Comparison of ENCODE assay signal across 19 mouse cellular contexts in the genomic region with DNA sequence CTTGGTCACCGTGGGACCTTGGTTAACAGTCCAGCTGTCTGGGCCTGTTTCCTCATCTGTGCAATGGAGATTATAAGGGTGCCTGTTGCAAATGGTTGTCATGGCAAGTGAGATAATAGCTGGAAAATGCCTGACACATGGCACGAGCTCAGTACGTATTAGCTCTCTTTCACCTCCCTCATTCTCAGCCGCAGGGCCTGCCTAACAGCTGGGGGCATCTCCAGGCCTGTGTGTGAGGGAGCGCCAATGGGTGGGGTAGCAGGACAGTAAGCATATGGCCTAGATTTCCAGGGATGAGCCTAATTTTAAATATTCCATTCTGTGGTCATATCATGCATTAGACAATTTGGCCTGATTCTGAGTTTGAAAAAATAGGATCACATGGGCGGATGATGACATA.
DNase-seq lines count a peak whose midpoint lies in the region; ATAC-seq and TF ChIP-seq lines count a peak whose summit lies in the region.
"Had no signal": no experiment of that assay in that cellular context is flagged by ENCODE, and none has a peak within 500 bp of the region (broad histone marks: within the 10 kb centered on the region; RNA-seq: fewer than 3 reads in every experiment).

No protein-coding gene starts in this region.

- no peak overlapping the region for H3K9ac ChIP-seq in forebrain, embryonic 13.5 days
- no peak overlapping the region for H3K9ac ChIP-seq in forebrain, embryonic 15.5 days (replicated peaks)
- no peak overlapping the region for H3K9ac ChIP-seq in midbrain, embryonic 12.5 days (replicated peaks)
- H3K9ac ChIP-seq in midbrain, embryonic 13.5 days (replicated peaks) = no peak overlapping the region
- H3K9ac ChIP-seq in midbrain, postnatal 0 days (replicated peaks; ENCODE audit: low read length, poor library complexity, severe bottlenecking) = no peak overlapping the region
- no peak overlapping the region for H3K9ac ChIP-seq in heart, embryonic 12.5 days
- H3K9ac ChIP-seq: embryonic facial prominence, embryonic 13.5 days; heart, embryonic 13.5 days; hindbrain, embryonic 14.5 days had no signal

- no peak overlapping the region for H3K4me3 ChIP-seq in forebrain, embryonic 13.5 days
- no peak overlapping the region for H3K4me3 ChIP-seq in forebrain, embryonic 15.5 days
- H3K4me3 ChIP-seq in midbrain, embryonic 12.5 days = no peak overlapping the region
- H3K4me3 ChIP-seq in midbrain, embryonic 10.5 days = no peak overlapping the region
- H3K4me3 ChIP-seq in midbrain, embryonic 13.5 days (replicated peaks) = no peak overlapping the region
- no peak overlapping the region for H3K4me3 ChIP-seq in midbrain, postnatal 0 days (ENCODE audit: low read depth, low read length)
- H3K4me3 ChIP-seq in heart, embryonic 12.5 days = no peak overlapping the region
- H3K4me3 ChIP-seq: embryonic facial prominence, embryonic 13.5 days; erythroblast, embryonic 14.5 days; forebrain, embryonic 10.5 days; gastrocnemius, adult 2 months; heart, embryonic 13.5 days had no signal

- H3K4me2 ChIP-seq in forebrain, embryonic 13.5 days = no peak overlapping the region
- H3K4me2 ChIP-seq in forebrain, embryonic 15.5 days (replicated peaks) = no peak overlapping the region
- H3K4me2 ChIP-seq in midbrain, embryonic 12.5 days (replicated peaks) = no peak overlapping the region
- no peak overlapping the region for H3K4me2 ChIP-seq in midbrain, embryonic 13.5 days (replicated peaks)
- no peak overlapping the region for H3K4me2 ChIP-seq in midbrain, postnatal 0 days (ENCODE audit: low read depth, low read length, poor library complexity, severe bottlenecking)
- no peak overlapping the region for H3K4me2 ChIP-seq in heart, embryonic 12.5 days
- H3K4me2 ChIP-seq: embryonic facial prominence, embryonic 13.5 days; heart, embryonic 13.5 days; hindbrain, embryonic 14.5 days had no signal

- peaks cover 18% of the 10 kb centered on the region; the same call in 1 of the 2 replicates for H3K27me3 ChIP-seq in forebrain, embryonic 13.5 days
- H3K27me3 ChIP-seq in forebrain, embryonic 15.5 days = no peaks in the 10 kb centered on the region
- peaks cover 66% of the 10 kb centered on the region for H3K27me3 ChIP-seq in midbrain, embryonic 12.5 days
- H3K27me3 ChIP-seq in midbrain, embryonic 10.5 days (ENCODE audit: low read depth, poor library complexity, severe bottlenecking) = peaks cover 100% of the 10 kb centered on the region
- H3K27me3 ChIP-seq in midbrain, embryonic 13.5 days = peaks cover 71% of the 10 kb centered on the region
- peaks cover 3% of the 10 kb centered on the region; the same call in 1 of the 2 replicates for H3K27me3 ChIP-seq in midbrain, postnatal 0 days (ENCODE audit: insufficient read depth, low read length)
- H3K27me3 ChIP-seq in heart, embryonic 12.5 days (replicated peaks) = peaks cover 43% of the 10 kb centered on the region

- 37% methylated on average over 6 of the region's 6 CpGs for WGBS in forebrain, embryonic 13.5 days
- WGBS in forebrain, embryonic 15.5 days = 60% methylated on average over 6 of the region's 6 CpGs
- WGBS in midbrain, embryonic 12.5 days = 54% methylated on average over 6 of the region's 6 CpGs
- 60% methylated on average over 6 of the region's 6 CpGs for WGBS in midbrain, embryonic 10.5 days
- 48% methylated on average over 6 of the region's 6 CpGs for WGBS in midbrain, embryonic 13.5 days
- 61% methylated on average over 6 of the region's 6 CpGs for WGBS in midbrain, postnatal 0 days
- 60% methylated on average over 6 of the region's 6 CpGs for WGBS in heart, embryonic 12.5 days

- H3K36me3 ChIP-seq in forebrain, embryonic 13.5 days (ENCODE audit: poor library complexity, severe bottlenecking) = no peaks in the 10 kb centered on the region
- H3K36me3 ChIP-seq in forebrain, embryonic 15.5 days = no peaks in the 10 kb centered on the region
- no peaks in the 10 kb centered on the region for H3K36me3 ChIP-seq in midbrain, embryonic 12.5 days
- no peaks in the 10 kb centered on the region for H3K36me3 ChIP-seq in midbrain, embryonic 10.5 days
- H3K36me3 ChIP-seq in midbrain, embryonic 13.5 days = no peaks in the 10 kb centered on the region
- H3K36me3 ChIP-seq in midbrain, postnatal 0 days (ENCODE audit: insufficient read depth, low read length) = no peaks in the 10 kb centered on the region
- no peaks in the 10 kb centered on the region for H3K36me3 ChIP-seq in heart, embryonic 12.5 days
- H3K36me3 ChIP-seq: embryonic facial prominence, embryonic 13.5 days; forebrain, embryonic 10.5 days; heart, embryonic 13.5 days had no signal

- no peaks in the 10 kb centered on the region for H3K4me1 ChIP-seq in forebrain, embryonic 13.5 days
- no peaks in the 10 kb centered on the region for H3K4me1 ChIP-seq in forebrain, embryonic 15.5 days
- H3K4me1 ChIP-seq in midbrain, embryonic 12.5 days = no peaks in the 10 kb centered on the region
- peaks cover 23% of the 10 kb centered on the region; the same call in 1 of the 2 replicates for H3K4me1 ChIP-seq in midbrain, embryonic 10.5 days
- no peaks in the 10 kb centered on the region for H3K4me1 ChIP-seq in midbrain, embryonic 13.5 days (replicated peaks)
- no peaks in the 10 kb centered on the region for H3K4me1 ChIP-seq in midbrain, postnatal 0 days (ENCODE audit: insufficient read depth, low read length)
- H3K4me1 ChIP-seq in heart, embryonic 12.5 days (replicated peaks) = no peaks in the 10 kb centered on the region
- H3K4me1 ChIP-seq: heart, embryonic 13.5 days had no signal

- no peaks in the 10 kb centered on the region for H3K9me3 ChIP-seq in forebrain, embryonic 13.5 days (replicated peaks)
- no peaks in the 10 kb centered on the region for H3K9me3 ChIP-seq in forebrain, embryonic 15.5 days
- no peaks in the 10 kb centered on the region for H3K9me3 ChIP-seq in midbrain, embryonic 12.5 days
- no peaks in the 10 kb centered on the region for H3K9me3 ChIP-seq in midbrain, embryonic 10.5 days (replicated peaks)
- H3K9me3 ChIP-seq in midbrain, embryonic 13.5 days = no peaks in the 10 kb centered on the region
- H3K9me3 ChIP-seq in midbrain, postnatal 0 days (ENCODE audit: low read length) = no peaks in the 10 kb centered on the region
- no peaks in the 10 kb centered on the region for H3K9me3 ChIP-seq in heart, embryonic 12.5 days (replicated peaks)
- H3K9me3 ChIP-seq: embryonic facial prominence, embryonic 13.5 days; forebrain, embryonic 10.5 days; heart, embryonic 13.5 days had no signal

- DNase-seq in midbrain, embryonic 10.5 days (ENCODE audit: low spot score) = no peak
- DNase-seq in midbrain, postnatal 0 days (ENCODE audit: low spot score) = no peak
- DNase-seq: adrenal gland, postnatal 14 days; cerebellum, adult 18-20 months; gastrocnemius, adult 2 months; gastrocnemius, postnatal 25 days; heart, postnatal 36 days; kidney, adult 2 months had no signal

- H3K27ac ChIP-seq in forebrain, embryonic 13.5 days = no peak overlapping the region
- no peak overlapping the region for H3K27ac ChIP-seq in forebrain, embryonic 15.5 days (replicated peaks)
- H3K27ac ChIP-seq in midbrain, embryonic 12.5 days (replicated peaks) = no peak overlapping the region
- no peak overlapping the region for H3K27ac ChIP-seq in midbrain, embryonic 10.5 days (replicated peaks)
- no peak overlapping the region for H3K27ac ChIP-seq in midbrain, embryonic 13.5 days
- H3K27ac ChIP-seq in midbrain, postnatal 0 days (ENCODE audit: low read depth, low read length) = no peak overlapping the region
- no peak overlapping the region for H3K27ac ChIP-seq in heart, embryonic 12.5 days (ENCODE audit: poor library complexity, severe bottlenecking)
- H3K27ac ChIP-seq: embryonic facial prominence, embryonic 13.5 days; gastrocnemius, adult 2 months; heart, embryonic 13.5 days; hindbrain, embryonic 14.5 days had no signal

- no peak for TF ChIP-seq CTCF in midbrain, postnatal 0 days (IDR thresholded peaks at IDR 0.05)

- ATAC-seq in forebrain, embryonic 13.5 days = 0 out of 2 replicates have a peak, but pooled peaks have one; percentile 36
- ATAC-seq in forebrain, embryonic 15.5 days (replicated peaks) = no peak
- peak; percentile 52; the same call in 1 of the 2 replicates for ATAC-seq in midbrain, embryonic 12.5 days (ENCODE audit: low FRiP score, low read depth)
- ATAC-seq in midbrain, embryonic 13.5 days = peak; percentile 41; the same call in 1 of the 2 replicates
- peak; percentile 7; the same call in 1 of the 2 replicates for ATAC-seq in midbrain, postnatal 0 days (ENCODE audit: low FRiP score)
- no peak for ATAC-seq in heart, embryonic 12.5 days (ENCODE audit: insufficient number of reproducible peaks, low FRiP score)
- ATAC-seq: intestine, embryonic 16.5 days had no signal

Comparison
In these comparisons a context has a peak if more than half of its experiments do, and no peak if none do; other contexts are left out.
1. ATAC-seq: peak in forebrain, embryonic 13.5 days (single experiment), midbrain, embryonic 12.5 days (single experiment), midbrain, embryonic 13.5 days (single experiment) and midbrain, postnatal 0 days (single experiment); none in forebrain, embryonic 15.5 days (single experiment) and heart, embryonic 12.5 days (single experiment).